Mouse (Mus musculus) forebrain, embryonic 16.5 days (tissue): Measurements from ENCODE around the gene Gm11985. TPM values are rescaled to one million over a fixed set of nuclear protein-coding genes. Genes with fewer than 3 reads are reported as not detected.

Experiments used
- ATAC-seq: fragments of 200-750 bp; cut with Nextera tagmentation; 2 replicates; pipeline ENCODE4 v1.8.0; 2017; ENCODE audit warnings: mild to moderate bottlenecking, moderate library complexity
- H3K27ac ChIP-seq: fragments of 300-500 bp; sonication (generic); 2 replicates; pipeline ENCODE4 v1.5.1; 2014; ENCODE audit warnings: low read length, control low read depth
- H3K27me3 ChIP-seq: fragments of 300-500 bp; sonication (generic); replicated peaks from 2 replicates; pipeline ENCODE4 v1.6.1; 2014; ENCODE audit warnings: low read length; ENCODE audit not compliant: control insufficient read depth, insufficient read depth
- H3K36me3 ChIP-seq: fragments of 300-500 bp; sonication (generic); 2 replicates; pipeline ENCODE4 v1.6.1; 2014; ENCODE audit not compliant: control insufficient read depth, insufficient read depth
- H3K4me1 ChIP-seq: fragments of 300-500 bp; sonication (generic); replicated peaks from 2 replicates; pipeline ENCODE4 v1.6.1; 2014; ENCODE audit warnings: low read length; ENCODE audit not compliant: control insufficient read depth, insufficient read depth
- H3K4me2 ChIP-seq: fragments of 300-500 bp; sonication (generic); 2 replicates; pipeline ENCODE4 v1.6.1; 2014; ENCODE audit warnings: mild to moderate bottlenecking, low read length, control low read depth
- H3K4me3 ChIP-seq: fragments of 300-500 bp; sonication (generic); replicated peaks from 2 replicates; pipeline ENCODE4 v1.5.1; 2014; ENCODE audit warnings: mild to moderate bottlenecking, low read length, control low read depth
- H3K9ac ChIP-seq: fragments of 300-500 bp; sonication (generic); replicated peaks from 2 replicates; pipeline ENCODE4 v1.6.1; 2014; ENCODE audit warnings: low read depth, low read length, control low read depth
- H3K9me3 ChIP-seq: fragments of 300-500 bp; sonication (generic); 2 replicates; pipeline ENCODE4 v1.6.1; 2016; ENCODE audit warnings: low read length; ENCODE audit not compliant: control insufficient read depth
- WGBS: fragments of 180-500 bp; shearing (Covaris S2); extraction: QIAGEN DNeasy Blood & Tissue Kit; methylation state at CpG from one replicate; pipeline ENCODE4 v1.1.7; 2014; 5-methylcytosine and 5-hydroxymethylcytosine counted together
- polyA plus RNA-seq: library from polyadenylated mRNA; unstranded; fragments of >200 nt; fragmentation: Nextera tagmentation; extraction: Ambion mirVana; gene quantifications from 2 replicates; pipeline ENCODE4 v1.2.1, GENCODE M21; 2015

Gm11985 gene
- polyA plus RNA-seq, 1 experiment from 2014 or later = not detected

GRCm38 (mm10) chr11:7211211-7211610 lies 22.8 kb upstream of the Gm11985 start:
- ATAC-seq = no peak
- WGBS = 19% methylated on average over 9 of the region's 9 CpGs
- no peak overlapping the region for H3K27ac ChIP-seq
- H3K4me1 ChIP-seq = peaks cover 20% of the 10 kb centered on the region
- H3K36me3 ChIP-seq = no peaks in the 10 kb centered on the region
- H3K27me3 ChIP-seq = 0 out of 2 replicates have a peak, but pooled peaks cover 4% of the 10 kb centered on the region
- H3K4me2 ChIP-seq = peak overlapping the region; percentile 4
- H3K4me3 ChIP-seq = peak overlapping the region; percentile 19
- H3K9me3 ChIP-seq = no peaks in the 10 kb centered on the region
- no peak overlapping the region for H3K9ac ChIP-seq

- H3K4me1 ChIP-seq = peaks cover 20% of the 10 kb centered on the region
- H3K36me3 ChIP-seq = no peaks in the 10 kb centered on the region
- ATAC-seq = no peak
- H3K4me2 ChIP-seq = peak overlapping the region; percentile 4; the same call in 1 of the 2 replicates
- no peak overlapping the region for H3K4me3 ChIP-seq
- 26% methylated on average over 6 of the region's 6 CpGs for WGBS
- H3K27ac ChIP-seq = no peak overlapping the region
- H3K9me3 ChIP-seq = no peaks in the 10 kb centered on the region
- H3K27me3 ChIP-seq = 0 out of 2 replicates have a peak, but pooled peaks cover 4% of the 10 kb centered on the region
- H3K9ac ChIP-seq = no peak overlapping the region
Measured at GRCm38 (mm10) chr11:7210343-7210742, 22.0 kb upstream of the Gm11985 start.

GRCm38 (mm10) chr11:7203846-7204245 lies 15.5 kb upstream of the Gm11985 start:
- WGBS = 87% methylated on average over 9 of the region's 9 CpGs
- H3K36me3 ChIP-seq = no peaks in the 10 kb centered on the region
- no peak overlapping the region for H3K9ac ChIP-seq
- no peak overlapping the region for H3K4me3 ChIP-seq
- H3K4me2 ChIP-seq = no peak overlapping the region
- H3K4me1 ChIP-seq = no peaks in the 10 kb centered on the region
- no peaks in the 10 kb centered on the region for H3K9me3 ChIP-seq
- no peak for ATAC-seq
- H3K27ac ChIP-seq = no peak overlapping the region
- no peaks in the 10 kb centered on the region for H3K27me3 ChIP-seq

- Histone ChIP-seq H3K4me2 (no peak overlapping the region), H3K27ac (no peak overlapping the region), H3K9me3 (no peaks in the 10 kb centered on the region), H3K4me3 (no peak overlapping the region), H3K27me3 (no peaks in the 10 kb centered on the region), H3K4me1 (no peaks in the 10 kb centered on the region), H3K36me3 (no peaks in the 10 kb centered on the region), H3K9ac (no peak overlapping the region)
- 83% methylated on average over 7 of the region's 7 CpGs for WGBS
- ATAC-seq = no peak
Measured at GRCm38 (mm10) chr11:7202206-7202605, 13.8 kb upstream of the Gm11985 start.

- no peak for ATAC-seq
- no peak overlapping the region for H3K4me2 ChIP-seq
- no peak overlapping the region for H3K27ac ChIP-seq
- H3K4me3 ChIP-seq = no peak overlapping the region
- H3K9ac ChIP-seq = no peak overlapping the region
- no peaks in the 10 kb centered on the region for H3K4me1 ChIP-seq
- 85% methylated on average over 9 of the region's 9 CpGs for WGBS
- H3K27me3 ChIP-seq = no peaks in the 10 kb centered on the region
- H3K9me3 ChIP-seq = no peaks in the 10 kb centered on the region
- H3K36me3 ChIP-seq = no peaks in the 10 kb centered on the region
Measured at GRCm38 (mm10) chr11:7200393-7200783, 12.0 kb upstream of the Gm11985 start.

- Histone ChIP-seq H3K9ac (no peak overlapping the region), H3K9me3 (no peaks in the 10 kb centered on the region), H3K27me3 (no peaks in the 10 kb centered on the region), H3K27ac (no peak overlapping the region), H3K4me3 (no peak overlapping the region), H3K36me3 (no peaks in the 10 kb centered on the region), H3K4me1 (no peaks in the 10 kb centered on the region), H3K4me2 (no peak overlapping the region)
- 0 out of 2 replicates have a peak, but pooled peaks have one; percentile 18 for ATAC-seq
- 54% methylated on average over 14 of the region's 14 CpGs for WGBS
Measured at GRCm38 (mm10) chr11:7199736-7200392, 11.5 kb upstream of the Gm11985 start.

- ATAC-seq = no peak
- WGBS = 86% methylated on average over 10 of the region's 10 CpGs
Measured at GRCm38 (mm10) chr11:7198481-7199256, 10.3 kb upstream of the Gm11985 start.

GRCm38 (mm10) chr11:7198006-7198405 lies 9.6 kb upstream of the Gm11985 start:
- Histone ChIP-seq H3K4me2 (no peak overlapping the region), H3K4me1 (no peaks in the 10 kb centered on the region), H3K9ac (no peak overlapping the region), H3K4me3 (no peak overlapping the region), H3K36me3 (no peaks in the 10 kb centered on the region), H3K27ac (no peak overlapping the region), H3K9me3 (no peaks in the 10 kb centered on the region), H3K27me3 (no peaks in the 10 kb centered on the region)
- 90% methylated on average over 19 of the region's 19 CpGs for WGBS
- no peak for ATAC-seq

More at GRCm38 (mm10) chr11:7198481-7199256, 10.3 kb upstream of the Gm11985 start:
- Histone ChIP-seq H3K9ac (no peak overlapping the region), H3K36me3 (no peaks in the 10 kb centered on the region), H3K9me3 (no peaks in the 10 kb centered on the region), H3K4me2 (no peak overlapping the region), H3K27ac (no peak overlapping the region), H3K4me1 (no peaks in the 10 kb centered on the region), H3K27me3 (no peaks in the 10 kb centered on the region), H3K4me3 (no peak overlapping the region)

- Histone ChIP-seq H3K36me3 (no peaks in the 10 kb centered on the region), H3K27ac (no peak within 1 kb of the TSS), H3K9me3 (no peaks in the 10 kb centered on the region), H3K9ac (no peak within 1 kb of the TSS), H3K4me1 (no peaks in the 10 kb centered on the region), H3K27me3 (no peaks in the 10 kb centered on the region), H3K4me3 (no peak within 1 kb of the TSS), H3K4me2 (no peak within 1 kb of the TSS)
- ATAC-seq = no peak
- 24% methylated on average over 12 of the region's 12 CpGs for WGBS
Measured at GRCm38 (mm10) chr11:7197491-7197941, 9.1 kb upstream of the Gm11985 start, which contains the start of gene Igfbp1. Igfbp1 (plus strand) TSS chr11:7197782.
